Mouse (Mus musculus): ENCODE measurements around the gene Lgals3bp.

GRCm38 (mm10) chr11:118403183-118403582 lies 1.3 kb upstream of the Lgals3bp start:
- TF ChIP-seq CTCF (IDR thresholded peaks at IDR 0.05; ENCODE audit: low read depth, low read length) (no peak), EP300 (IDR thresholded peaks at IDR 0.05; ENCODE audit: insufficient read depth, low read depth, low read length) (no peak)

All from ES-Bruce4 (cell line).